Mouse (Mus musculus): ENCODE data around the gene Ralgps1.

Gene Ralgps1

GRCm38 (mm10) chr2:33244880-33245279, 126.4 kb downstream of the Ralgps1 start:
- no peak for DNase-seq (ENCODE audit: low read depth, low spot score)

- no peak for DNase-seq (ENCODE audit: low read depth, low spot score)
These were observed 133.7 kb downstream of the Ralgps1 start for GRCm38 (mm10) chr2:33237581-33237980.

DNA sequence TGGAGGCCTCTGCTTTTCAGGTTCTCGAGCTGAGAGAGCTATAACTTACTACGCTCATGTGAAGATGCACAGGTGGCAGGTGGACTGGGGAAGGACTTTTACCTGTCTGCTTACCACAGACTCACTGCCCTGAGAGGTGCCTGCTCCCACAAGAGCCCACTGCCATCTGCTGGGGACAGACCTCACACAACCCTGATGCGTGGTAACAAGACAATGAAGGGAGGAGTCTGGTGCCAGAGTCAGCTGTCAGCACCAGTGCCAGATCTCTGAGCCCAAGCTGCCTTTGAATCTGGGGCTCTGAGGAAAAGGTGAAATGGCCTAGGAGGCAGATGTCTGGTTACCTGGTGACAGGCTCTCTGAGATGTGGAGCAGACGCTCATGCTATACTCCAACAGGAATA, 136.4 kb downstream of the Ralgps1 start:
- DNase-seq (ENCODE audit: low read depth, low spot score): no peak

DNA sequence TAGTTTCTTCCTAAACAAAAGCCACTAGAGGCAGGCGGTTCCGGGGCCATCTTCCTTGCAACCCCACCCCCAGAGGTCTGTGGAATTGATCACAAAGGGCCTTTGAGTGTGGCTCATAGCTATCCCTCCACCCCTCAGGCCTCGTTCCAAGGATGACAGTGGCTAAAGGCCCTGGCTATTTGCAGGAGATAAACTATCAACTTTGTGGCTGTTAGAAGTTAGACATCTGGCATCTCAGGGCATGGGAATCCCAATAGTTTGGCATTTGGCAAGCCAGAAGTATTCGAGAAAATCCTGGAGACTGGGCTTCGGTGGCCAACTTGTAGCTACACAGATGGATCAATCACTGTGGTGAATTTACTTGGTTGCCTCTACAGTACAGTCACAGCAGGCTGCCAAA, 137.4 kb downstream of the Ralgps1 start:
- no peak for DNase-seq (ENCODE audit: low read depth, low spot score)

DNA sequence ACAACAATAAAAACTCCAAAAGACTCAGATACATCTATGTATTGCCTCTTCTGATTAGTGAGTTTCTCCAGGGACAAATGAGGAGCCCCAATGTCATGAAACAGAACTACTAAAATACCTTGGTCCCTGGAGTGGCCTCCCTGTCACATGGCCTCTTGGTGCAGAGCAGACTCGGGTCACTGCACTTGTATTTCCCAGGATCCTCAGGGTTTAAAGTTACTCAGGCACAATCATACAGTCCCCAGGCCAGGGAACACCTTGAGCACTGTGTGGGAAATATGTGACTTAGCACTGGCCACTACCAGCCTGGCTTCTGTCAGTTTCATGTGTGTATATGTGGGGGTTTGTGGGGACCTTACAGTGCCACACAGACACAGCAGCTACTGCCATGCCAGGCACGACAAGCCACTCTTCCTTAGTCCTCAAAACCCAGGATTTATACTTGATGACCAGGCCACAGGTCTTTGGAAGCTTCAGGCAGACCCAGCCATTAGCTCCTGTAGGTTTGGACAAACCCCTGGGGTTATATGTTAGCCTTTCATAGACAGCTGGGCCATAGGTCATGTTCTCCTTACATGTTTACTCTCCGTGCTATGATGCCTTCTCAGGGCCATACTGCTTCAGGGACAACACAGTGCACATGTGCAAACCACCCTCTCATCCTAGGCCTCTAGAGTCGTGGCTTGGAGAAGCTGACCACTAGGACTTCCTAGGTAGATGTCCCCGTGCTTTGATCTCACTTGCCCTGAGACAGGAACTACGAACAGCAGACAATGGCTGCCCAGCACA, 138.3 kb downstream of the Ralgps1 start:
- no peak for DNase-seq (ENCODE audit: low read depth, low spot score)

GRCm38 (mm10) chr2:33231788-33232187, 139.5 kb downstream of the Ralgps1 start:
- no peak for DNase-seq (ENCODE audit: low read depth, low spot score)

DNA sequence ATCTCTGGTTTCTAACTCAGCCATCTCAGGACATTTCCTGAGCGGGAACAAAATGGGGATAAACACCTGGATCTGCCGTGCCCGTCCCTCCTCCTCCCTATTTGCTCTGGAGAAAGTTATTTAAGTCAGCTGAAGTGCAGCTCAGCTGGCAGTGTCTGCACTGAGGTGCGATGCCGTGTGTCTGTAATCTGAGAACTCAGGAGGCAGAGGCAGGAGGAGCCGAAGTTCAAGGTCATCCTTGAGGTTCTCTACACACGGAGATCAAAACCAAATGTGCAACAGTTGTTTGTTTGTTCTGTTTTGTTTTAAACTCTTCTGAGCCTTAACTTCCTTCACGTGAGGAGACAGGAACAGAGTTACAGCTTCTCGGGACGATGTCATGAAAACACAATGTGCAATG, 140.6 kb downstream of the Ralgps1 start:
- no peak for DNase-seq (ENCODE audit: low read depth, low spot score)

DNA sequence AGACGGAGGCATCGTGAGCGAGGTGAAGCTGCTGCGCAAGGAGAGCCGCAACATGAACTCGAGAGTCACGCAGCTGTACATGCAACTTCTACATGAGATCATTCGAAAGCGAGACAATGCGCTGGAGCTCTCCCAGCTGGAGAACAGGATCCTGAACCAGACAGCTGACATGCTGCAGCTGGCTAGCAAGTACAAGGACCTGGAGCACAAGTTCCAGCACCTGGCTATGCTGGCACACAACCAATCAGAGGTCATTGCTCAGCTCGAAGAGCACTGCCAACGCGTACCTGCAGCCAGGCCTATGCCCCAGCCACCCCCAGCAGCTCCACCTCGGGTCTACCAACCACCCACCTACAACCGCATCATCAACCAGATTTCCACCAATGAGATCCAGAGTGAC, 142.7 kb downstream of the Ralgps1 start:
- no peak for DNase-seq (ENCODE audit: low read depth, low spot score)

- no peak for DNase-seq (ENCODE audit: low read depth, low spot score)
These were observed 143.2 kb downstream of the Ralgps1 start for GRCm38 (mm10) chr2:33228077-33228476.

- no peak for DNase-seq (ENCODE audit: low read depth, low spot score)
These were observed 145.4 kb downstream of the Ralgps1 start for GRCm38 (mm10) chr2:33225921-33226320.

- DNase-seq (ENCODE audit: low read depth, low spot score): no peak
These were observed 147.5 kb downstream of the Ralgps1 start for GRCm38 (mm10) chr2:33223656-33224358.

DNA sequence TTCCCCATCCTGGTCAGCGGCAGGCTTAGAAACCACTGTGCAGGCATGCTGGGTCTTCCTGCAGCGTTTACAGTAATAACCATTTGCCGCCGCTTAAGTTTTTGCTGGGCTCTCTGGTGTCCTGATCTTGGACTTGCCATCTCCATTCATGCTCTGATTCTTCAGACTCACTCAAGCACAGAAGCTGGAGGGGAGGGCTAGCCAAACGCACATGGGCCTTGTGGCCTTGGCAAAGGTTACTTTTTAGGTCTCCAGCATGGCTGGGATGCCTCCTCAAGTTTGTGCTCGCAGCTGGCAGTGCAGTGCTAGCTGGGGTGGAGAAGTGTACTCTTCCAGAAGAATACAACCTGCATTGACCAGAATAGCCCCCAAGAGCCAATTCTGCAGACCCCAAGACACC, 148.8 kb downstream of the Ralgps1 start:
- DNase-seq (ENCODE audit: low read depth, low spot score): no peak

DNA sequence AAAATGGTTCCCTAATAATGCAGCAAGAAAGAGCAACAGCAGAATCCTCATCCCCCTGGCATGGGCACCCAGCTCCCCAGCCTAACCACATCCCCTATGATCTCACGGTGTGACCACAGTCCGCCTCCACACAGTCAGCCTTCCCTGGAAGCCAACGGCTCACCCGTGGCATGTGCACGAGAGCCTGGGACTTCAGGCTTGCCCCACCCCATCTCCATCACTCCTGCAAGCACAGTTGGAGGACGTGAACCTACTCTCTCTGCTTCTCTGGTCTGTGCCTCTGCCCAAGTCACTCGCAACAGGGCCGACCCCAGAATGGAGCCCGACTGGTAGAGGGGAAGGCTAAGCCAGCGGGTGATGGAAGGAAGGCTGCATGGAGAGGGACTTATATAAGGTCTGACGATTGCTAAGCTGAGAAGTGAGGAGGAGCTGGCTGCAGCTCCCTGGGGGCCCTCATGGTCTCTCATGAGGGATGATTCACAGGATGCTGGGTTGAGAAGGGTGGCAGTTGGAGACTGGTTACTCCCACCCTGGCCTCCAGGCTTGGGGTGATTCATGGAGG, 149.9 kb downstream of the Ralgps1 start:
- no peak for DNase-seq (ENCODE audit: low read depth, low spot score)

GRCm38 (mm10) chr2:33220674-33221338, 150.5 kb downstream of the Ralgps1 start:
- no peak for DNase-seq (ENCODE audit: low read depth, low spot score)

DNA sequence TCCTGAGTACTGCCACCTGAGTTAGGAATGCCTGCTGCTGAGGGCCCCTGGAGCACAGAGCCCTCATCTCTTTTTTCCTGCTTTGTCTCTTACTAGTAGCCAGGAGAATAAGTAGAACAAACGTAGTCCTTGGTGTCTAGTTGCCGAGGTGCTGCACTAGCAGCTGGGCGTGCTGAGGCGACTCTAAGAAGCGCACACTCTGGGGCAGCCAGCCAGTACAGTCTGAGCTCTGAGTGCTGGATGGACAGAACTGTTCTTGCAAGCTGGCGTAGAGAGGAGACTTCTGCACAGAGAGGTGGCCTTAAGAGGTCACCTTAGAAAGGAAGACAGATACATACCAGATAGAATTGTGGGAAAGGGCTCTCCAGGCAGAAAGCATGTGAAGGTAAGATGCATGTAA, 151.0 kb downstream of the Ralgps1 start:
- no peak for DNase-seq (ENCODE audit: low read depth, low spot score)

GRCm38 (mm10) chr2:33219637-33220036, 151.6 kb downstream of the Ralgps1 start:
- DNase-seq (ENCODE audit: low read depth, low spot score): no peak

DNA sequence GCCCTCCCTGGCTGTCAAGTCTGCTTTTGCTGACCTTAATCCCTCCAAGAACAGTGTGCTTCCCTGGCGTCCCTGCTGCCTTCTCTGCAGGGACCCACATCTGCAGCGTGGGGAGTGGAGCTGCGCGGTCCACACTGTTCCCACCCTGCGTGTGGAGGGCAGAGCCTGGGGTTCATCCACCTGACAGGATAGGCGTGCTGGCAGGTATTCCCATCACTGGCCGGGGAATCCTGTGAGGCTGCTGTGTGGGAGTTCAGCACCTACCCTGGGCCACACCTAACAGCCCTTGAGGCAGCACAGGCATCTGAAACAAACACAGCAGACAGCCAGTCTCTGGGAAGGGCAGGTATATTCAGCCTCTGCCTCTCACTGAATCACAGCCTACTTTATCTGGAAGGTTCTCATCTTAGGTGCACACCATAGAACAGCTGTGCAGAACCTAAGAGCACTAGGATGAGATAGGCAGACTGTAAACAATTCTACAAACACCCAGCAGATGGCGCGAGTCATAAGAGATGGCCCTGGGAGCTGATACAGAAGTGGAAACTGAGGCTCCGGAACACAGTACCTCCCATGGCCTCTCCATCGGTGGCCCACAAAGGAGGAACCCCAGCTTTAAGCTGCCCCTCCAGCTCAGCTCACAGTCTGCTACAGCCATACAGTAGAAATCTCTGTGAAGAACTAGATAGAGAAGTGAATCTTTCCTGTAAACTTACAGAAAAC, 152.2 kb downstream of the Ralgps1 start:
- no peak for DNase-seq (ENCODE audit: low read depth, low spot score)

DNA sequence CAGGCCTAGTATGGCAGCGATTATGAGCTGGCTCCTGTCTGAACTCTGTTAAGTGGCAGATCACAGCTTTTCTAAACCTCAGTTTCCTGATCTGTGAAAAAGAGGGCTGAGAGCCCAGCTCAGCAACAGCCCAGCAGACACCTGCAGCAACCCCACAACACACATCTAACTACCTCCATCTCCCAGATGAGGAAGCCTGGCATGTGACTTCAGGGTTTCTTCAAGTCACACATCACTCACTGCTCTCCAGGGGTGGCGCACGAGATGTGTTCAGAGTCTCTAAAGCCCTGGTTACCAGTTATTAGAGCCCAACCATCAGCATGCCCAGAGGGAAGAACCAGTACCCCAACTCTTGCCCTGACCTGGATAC, 153.9 kb downstream of the Ralgps1 start:
- peak; percentile 32 for DNase-seq (ENCODE audit: low read depth, low spot score)

GRCm38 (mm10) chr2:33216645-33217424, 154.5 kb downstream of the Ralgps1 start:
- no peak for DNase-seq (ENCODE audit: low read depth, low spot score)

DNA sequence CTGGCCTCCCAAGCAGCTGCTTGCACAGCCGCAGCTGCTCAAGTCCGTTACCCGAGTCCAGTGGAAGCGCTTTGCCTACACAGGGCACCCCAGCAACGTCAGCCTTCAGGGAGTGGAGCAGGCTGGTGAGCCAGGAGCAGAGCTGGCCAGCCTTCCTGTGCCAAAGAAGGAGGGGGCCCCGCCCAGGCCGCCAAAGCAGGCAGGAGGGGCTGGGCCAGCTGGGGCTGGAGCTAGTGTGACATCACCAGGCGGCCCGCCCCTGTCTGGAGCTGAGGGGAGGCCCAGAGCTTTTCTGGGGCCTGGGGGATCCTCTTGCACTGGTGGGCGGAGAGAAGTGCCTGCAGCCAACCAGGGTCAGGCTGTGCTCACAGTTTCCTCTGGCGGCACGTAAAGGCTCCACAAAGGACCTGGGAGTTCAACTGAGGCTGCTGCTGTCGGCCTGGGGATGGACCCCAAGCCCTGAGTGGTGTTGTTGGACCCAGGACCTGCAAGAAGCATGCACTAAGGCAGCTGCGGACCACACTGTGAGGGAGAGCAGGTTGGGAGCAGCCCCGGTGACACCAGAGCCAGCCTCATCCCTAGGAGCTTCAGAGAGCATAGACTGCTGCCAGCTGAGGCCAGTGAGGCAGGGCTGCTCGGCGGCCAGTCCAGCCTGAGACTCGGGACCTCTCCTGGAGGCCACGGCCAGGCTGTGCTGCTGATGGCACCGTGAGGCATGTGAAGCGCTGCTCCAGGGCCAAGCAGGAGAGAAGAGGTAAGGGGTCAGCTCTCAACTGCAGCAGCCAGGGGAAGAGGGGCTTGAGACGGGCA, 155.4 kb downstream of the Ralgps1 start, which contains the start of gene Angptl2:
TSS of gene Angptl2 (plus strand) at position 370 of the 810 bp plus-strand sequence.
- peak; percentile 82 for DNase-seq (ENCODE audit: low read depth, low spot score)
